Mouse (Mus musculus) cerebellum, adult 2 months (tissue): ENCODE measurements around the gene Cacnb3.

Source experiments
- CTCF ChIP-seq: fragments of 200-500 bp; IDR thresholded peaks from 2 replicates; pipeline ENCODE4 v1.5.1; 2011; ENCODE audit warnings: low read depth, mild to moderate bottlenecking, control low read depth, low read length, moderate library complexity, borderline replicate concordance; ENCODE audit not compliant: insufficient read depth
- POLR2A ChIP-seq: fragments of 200-500 bp; IDR thresholded peaks from 2 replicates; pipeline ENCODE4 v1.6.1; 2011; ENCODE audit warnings: low read length, control low read depth, borderline replicate concordance; ENCODE audit not compliant: insufficient read depth

- no peak for TF ChIP-seq CTCF
- TF ChIP-seq POLR2A, result no peak
These were observed 51.0 kb downstream of the Cacnb3 start for GRCm38 (mm10) chr15:98681633-98682032.
